Mouse (Mus musculus) layer of hippocampus, adult 8-10 months (tissue): Measurements from ENCODE around the gene Supt3. TPM values are rescaled to one million over a fixed set of nuclear protein-coding genes. Genes with fewer than 3 reads are reported as not detected.

Experiments used
- DNase-seq, 2 experiments: peaks; one replicate each; pipeline ENCODE4 v3.0.0; 2022; ENCODE audit warnings: low spot score in 2 of 2
- total RNA-seq, 4 experiments: library from RNA; stranded (reverse); gene quantifications; 2 replicates each; pipeline ENCODE4 v1.2.4; 2022

Gene Supt3
- 10 to 100 TPM; 15.4 to 17.6 (median 16.1) TPM for total RNA-seq

- peak; percentile 92 to 96 for DNase-seq
Measured at GRCm38 (mm10) chr17:44776738-44777270, at the start of gene Supt3. TSS of gene Supt3 (plus strand) at chr17:44777152.

DNA sequence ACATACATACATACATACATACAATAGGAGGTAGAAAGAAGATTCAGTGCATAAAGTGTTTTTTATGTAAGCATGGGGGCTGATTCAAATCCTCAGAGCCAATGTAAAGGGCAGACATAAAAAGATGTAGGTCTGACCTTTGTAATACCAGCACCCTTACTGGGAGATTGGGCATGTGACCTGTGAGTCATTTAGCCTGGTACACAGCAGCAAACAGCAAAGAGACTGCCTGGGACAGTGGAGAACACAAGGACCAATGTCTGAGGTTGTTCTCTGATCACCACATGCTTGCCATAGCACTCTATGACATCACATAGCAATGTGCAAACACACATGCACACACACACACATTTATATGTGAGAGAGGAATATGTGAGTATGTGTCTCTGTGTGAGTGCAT lies 49.3 kb upstream of the Supt3 start:
- DNase-seq: no peak

GRCm38 (mm10) chr17:44728464-44728863 lies 48.5 kb upstream of the Supt3 start:
- DNase-seq: no peak

GRCm38 (mm10) chr17:44733544-44734310 lies 43.2 kb upstream of the Supt3 start:
- no peak for DNase-seq

GRCm38 (mm10) chr17:44734501-44735222 lies 42.3 kb upstream of the Supt3 start:
- DNase-seq: peak; percentile 38 to 44

DNA sequence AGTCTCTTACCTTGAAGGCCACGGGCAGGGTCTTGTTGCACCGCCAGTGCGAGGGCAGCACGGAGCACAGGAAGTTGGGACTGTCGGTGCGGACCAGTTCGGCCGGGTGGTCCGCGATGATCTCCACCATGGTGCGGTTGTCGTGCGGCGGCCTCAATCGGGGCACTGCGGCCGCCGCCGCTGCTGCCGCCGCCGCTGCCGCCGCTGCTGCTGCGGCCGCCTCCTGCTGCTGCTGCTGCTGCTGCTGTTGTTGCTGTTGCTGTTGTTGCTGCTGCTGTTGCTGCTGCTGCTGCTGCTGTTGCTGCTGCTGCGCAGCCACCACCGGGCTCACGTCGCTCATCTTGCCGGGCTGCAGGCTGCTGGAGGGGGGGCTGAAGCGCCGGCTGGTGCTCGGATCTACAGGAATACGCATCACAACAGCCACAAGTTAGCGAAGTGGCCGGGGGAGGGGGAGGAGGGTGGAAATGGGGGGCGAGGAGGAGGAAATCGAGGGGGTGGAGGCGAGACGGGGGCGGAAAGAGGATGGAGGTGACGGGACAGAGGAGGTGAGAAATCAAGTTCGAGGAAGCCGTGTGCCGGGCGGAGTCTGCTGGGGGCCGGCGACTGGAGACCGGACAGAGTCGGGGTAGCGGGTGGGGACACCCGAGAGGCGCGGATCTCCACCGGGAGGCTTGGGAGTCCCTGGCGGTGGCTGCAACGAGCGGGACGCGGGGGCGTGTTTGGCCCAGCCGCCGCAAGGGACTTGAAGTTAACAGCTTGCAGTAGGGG lies 41.5 kb upstream of the Supt3 start:
- DNase-seq: no peak

- DNase-seq: peak in 1 of 2 experiments; percentile 58
Measured at GRCm38 (mm10) chr17:44735991-44736561, 40.9 kb upstream of the Supt3 start.

GRCm38 (mm10) chr17:44737275-44738120 lies 39.5 kb upstream of the Supt3 start:
- DNase-seq: peak in 1 of 2 experiments; percentile 28

GRCm38 (mm10) chr17:44738121-44738637 lies 38.8 kb upstream of the Supt3 start:
- no peak for DNase-seq

DNA sequence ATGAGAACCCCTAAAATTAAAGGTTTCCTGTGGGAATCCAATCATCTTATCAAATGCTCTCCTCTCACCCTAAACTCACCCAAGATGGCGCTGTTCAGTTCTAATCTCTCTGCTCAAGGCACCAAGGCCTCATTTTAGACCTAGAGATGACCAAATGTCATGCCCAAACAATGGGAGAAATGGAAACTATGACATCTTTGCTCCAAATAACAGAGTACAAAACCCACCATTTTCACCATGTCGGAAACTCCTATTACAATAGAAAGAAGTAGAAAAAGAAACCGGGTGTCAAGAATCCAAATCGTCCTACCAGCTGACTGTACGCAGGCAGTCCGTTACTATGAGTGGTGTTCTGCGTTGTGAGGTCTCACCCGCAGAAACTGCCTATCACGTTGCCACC lies 34.7 kb upstream of the Supt3 start:
- no peak for DNase-seq

- DNase-seq: no peak
Measured at GRCm38 (mm10) chr17:44743780-44744179, 33.2 kb upstream of the Supt3 start.

- no peak for DNase-seq
Measured at GRCm38 (mm10) chr17:44745378-44745777, 31.6 kb upstream of the Supt3 start.

GRCm38 (mm10) chr17:44766318-44766717 lies 10.6 kb upstream of the Supt3 start:
- DNase-seq: no peak

DNA sequence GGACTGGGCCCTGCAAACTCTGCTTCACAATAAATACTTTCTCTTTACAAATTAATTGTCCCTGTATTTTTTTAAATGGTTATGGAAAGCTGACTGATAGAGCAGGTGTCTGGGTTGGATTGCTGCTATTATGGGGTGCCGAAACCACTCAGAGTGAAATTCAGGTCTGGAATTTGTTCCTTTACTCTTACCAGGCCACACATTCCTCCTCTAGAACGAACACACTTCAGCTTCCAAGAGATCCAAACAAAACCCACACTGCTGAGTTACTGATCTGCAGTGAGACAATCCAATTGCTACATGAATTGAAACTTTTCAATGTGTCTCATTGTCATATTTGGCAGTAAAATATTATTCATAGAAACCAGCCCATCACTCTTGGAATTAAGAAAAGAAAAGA lies 10.0 kb upstream of the Supt3 start:
- DNase-seq: no peak

DNA sequence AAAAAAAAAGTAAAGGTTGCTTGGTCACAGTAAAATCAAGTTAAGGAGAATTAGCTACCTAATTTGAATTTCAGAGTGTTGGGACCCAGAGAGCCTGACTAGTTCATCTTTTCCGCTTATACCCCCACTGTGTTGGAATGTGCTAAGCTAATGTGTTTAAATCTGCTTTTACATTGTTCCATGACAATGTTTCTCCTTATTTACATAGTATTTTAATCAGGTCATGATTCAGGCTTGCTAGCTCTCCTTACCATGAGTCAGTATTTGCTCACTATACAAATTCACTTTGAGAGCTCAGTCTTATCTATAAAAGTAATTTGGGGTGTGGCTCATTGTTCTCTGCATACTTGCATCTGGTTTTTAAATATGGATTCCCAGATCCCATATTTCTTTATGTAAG lies 9.6 kb upstream of the Supt3 start:
- DNase-seq: no peak

DNA sequence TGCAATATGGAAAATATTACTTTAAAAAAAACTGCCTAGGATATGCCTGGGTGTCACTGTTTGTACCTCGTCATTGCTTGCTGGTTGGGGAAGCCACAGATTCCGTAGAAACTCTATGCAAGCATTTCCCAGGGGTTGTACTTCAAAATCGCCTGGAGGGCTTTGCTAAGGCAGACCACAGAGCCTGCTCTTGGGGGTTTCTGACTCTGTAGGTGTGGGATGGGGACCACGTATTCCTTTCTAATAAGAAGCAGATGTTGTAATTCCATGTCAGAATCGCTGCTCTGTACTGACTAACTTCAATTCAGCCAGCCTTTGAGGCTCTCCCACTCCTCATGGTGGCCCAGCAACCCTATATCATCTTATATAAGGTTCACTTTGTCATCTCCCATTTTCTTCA lies 8.4 kb upstream of the Supt3 start:
- no peak for DNase-seq

DNA sequence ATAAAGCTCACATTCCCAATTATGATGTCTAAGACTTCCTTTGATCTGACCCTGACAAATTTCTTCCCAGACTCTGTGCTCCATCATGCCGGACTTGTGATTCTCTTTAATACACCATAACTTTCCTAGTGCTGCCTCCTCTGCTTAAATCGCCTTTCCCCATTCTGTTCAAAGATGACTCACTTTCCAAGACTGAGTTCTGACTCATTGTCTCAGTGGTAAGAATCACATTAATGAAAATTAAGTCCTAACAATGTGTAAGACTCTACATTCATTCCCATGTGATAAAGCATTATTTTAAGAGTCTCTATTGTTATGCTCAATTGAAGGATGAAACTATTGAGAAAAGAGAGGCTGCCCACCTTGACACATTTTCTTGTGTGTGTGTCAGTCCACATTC lies 6.1 kb upstream of the Supt3 start:
- DNase-seq: no peak

DNA sequence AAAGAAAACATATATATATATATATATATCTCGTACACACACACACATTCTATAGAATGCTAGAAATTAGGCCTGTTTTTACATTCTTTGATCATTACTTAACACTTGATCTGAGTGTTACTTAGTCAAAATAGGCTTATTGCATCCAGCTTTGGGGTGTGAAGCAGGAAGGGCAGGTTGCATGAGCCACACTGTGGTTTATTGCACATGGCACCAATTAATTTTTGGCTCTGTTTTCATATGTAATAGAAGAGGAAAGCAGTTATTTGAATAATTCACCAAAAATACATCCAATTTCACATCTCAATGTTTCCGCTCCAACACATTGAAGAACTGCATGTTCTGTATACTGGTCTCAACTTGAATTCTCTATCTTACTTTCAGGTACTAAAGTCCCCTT lies 4.4 kb upstream of the Supt3 start:
- DNase-seq: no peak

- peak; percentile 62 to 73 for DNase-seq
Measured at GRCm38 (mm10) chr17:44777337-44777804, 419 bp downstream of the Supt3 start.

- DNase-seq: no peak
Measured at GRCm38 (mm10) chr17:44778141-44778540, 1.2 kb downstream of the Supt3 start.
